In genomic region chr19:3333694-3334515, GRCm38 (mm10) we compare ENCODE assay signal across 9 mouse cellular contexts. TPM values are rescaled to one million over a fixed set of nuclear protein-coding genes. Genes with fewer than 3 reads are reported as not detected.
A peak's percentile ranks its signal among the peaks of the same experiment; 100 is the strongest.
DNase-seq lines count a peak whose midpoint lies in the region; ATAC-seq and TF ChIP-seq lines count a peak whose summit lies in the region.
"Had no signal": no experiment of that assay in that cellular context is flagged by ENCODE, and none has a peak within 500 bp of the region (broad histone marks: within the 10 kb centered on the region; RNA-seq: fewer than 3 reads in every experiment).

No protein-coding gene starts in this region.

- DNase-seq in B cell, adult 2 months = peak; percentile 76 to 79
- peak; percentile 98 for DNase-seq in Patski (ENCODE audit: low read depth, low spot score)
- DNase-seq in right cerebral cortex, postnatal 36 days (ENCODE audit: low spot score in 2 of 2) = no peak
- no peak for DNase-seq in lung, postnatal 10 days
- no peak for DNase-seq in forebrain, embryonic 11.5 days (ENCODE audit: low spot score)
- no peak for DNase-seq in heart, adult 8-10 months (ENCODE audit: low spot score)

- 69% methylated on average over 17 of the region's 17 CpGs for WGBS in intestine, embryonic 15.5 days
- 48% methylated on average over 17 of the region's 17 CpGs for WGBS in liver, embryonic 16.5 days (ENCODE audit: insufficient replicate concordance)
- 59% methylated on average over 17 of the region's 17 CpGs for WGBS in forebrain, embryonic 11.5 days

- no peak overlapping the region for H3K9ac ChIP-seq in intestine, embryonic 15.5 days
- no peak overlapping the region for H3K9ac ChIP-seq in liver, embryonic 16.5 days (ENCODE audit: low read depth, low read length)
- no peak overlapping the region for H3K9ac ChIP-seq in forebrain, embryonic 11.5 days (ENCODE audit: low read length)
- H3K9ac ChIP-seq: heart, embryonic 13.5 days had no signal

- 0 out of 2 replicates have a peak, but pooled peaks cover 22% of the 10 kb centered on the region for H3K4me1 ChIP-seq in intestine, embryonic 15.5 days (replicated peaks)
- H3K4me1 ChIP-seq in liver, embryonic 16.5 days (ENCODE audit: control insufficient read depth, low read depth, low read length) = peaks cover 25% of the 10 kb centered on the region
- H3K4me1 ChIP-seq in forebrain, embryonic 11.5 days (replicated peaks; ENCODE audit: control insufficient read depth, insufficient read depth, low read length) = peaks cover 4% of the 10 kb centered on the region; the same call in 1 of the 2 replicates

- POLR2A ChIA-PET in Patski (lab: Charles Lee) = interaction anchor here (0.7 to 2.0 kb wide), 4 partner anchors 8 to 41 kb away, joined by 3 to 5 read pairs (median 4); no protein-coding TSS in a partner anchor

- CTCF ChIA-PET in Patski (lab: Charles Lee) = interaction anchor here (0.8 to 1.8 kb wide), 6 partner anchors 8 to 111 kb away, joined by 3 to 7 read pairs (median 4); no protein-coding TSS in a partner anchor

- no peak overlapping the region for H3K4me3 ChIP-seq in intestine, embryonic 15.5 days (replicated peaks)
- H3K4me3 ChIP-seq in liver, embryonic 16.5 days (ENCODE audit: low read depth, low read length) = no peak overlapping the region
- no peak overlapping the region for H3K4me3 ChIP-seq in forebrain, embryonic 11.5 days (ENCODE audit: low read depth, low read length)
- H3K4me3 ChIP-seq: heart, embryonic 13.5 days had no signal

- H3K27ac ChIP-seq in intestine, embryonic 15.5 days = peak overlapping the region; percentile 70
- peak overlapping the region; percentile 40 for H3K27ac ChIP-seq in liver, embryonic 16.5 days (ENCODE audit: low read length)
- no peak overlapping the region for H3K27ac ChIP-seq in forebrain, embryonic 11.5 days (ENCODE audit: low read depth, low read length)
- H3K27ac ChIP-seq: heart, embryonic 13.5 days had no signal

- H3K27me3 ChIP-seq in Patski = no peaks in the 10 kb centered on the region
- H3K27me3 ChIP-seq in intestine, embryonic 15.5 days (replicated peaks) = no peaks in the 10 kb centered on the region
- H3K27me3 ChIP-seq in liver, embryonic 16.5 days (ENCODE audit: control insufficient read depth, insufficient read depth, low read depth, low read length) = no peaks in the 10 kb centered on the region
- no peaks in the 10 kb centered on the region for H3K27me3 ChIP-seq in forebrain, embryonic 11.5 days (ENCODE audit: control insufficient read depth, insufficient read depth, low read length)
- H3K27me3 ChIP-seq: heart, embryonic 13.5 days had no signal

- in situ Hi-C loops in Patski (cut with MboI; ENCODE audit: low pct_unique_long_range_greater_than_20kb) = no loop called here

- H3K36me3 ChIP-seq in intestine, embryonic 15.5 days = no peaks in the 10 kb centered on the region
- no peaks in the 10 kb centered on the region for H3K36me3 ChIP-seq in liver, embryonic 16.5 days (ENCODE audit: control insufficient read depth, insufficient read depth)
- no peaks in the 10 kb centered on the region for H3K36me3 ChIP-seq in forebrain, embryonic 11.5 days (ENCODE audit: control insufficient read depth, insufficient read depth, low read length)
- H3K36me3 ChIP-seq: heart, embryonic 13.5 days had no signal

- peak; percentile 88 for ATAC-seq in Patski
- ATAC-seq in intestine, embryonic 15.5 days = peak; percentile 87
- ATAC-seq in liver, embryonic 16.5 days (ENCODE audit: low read depth) = peak; percentile 63
- ATAC-seq in forebrain, embryonic 11.5 days (replicated peaks; ENCODE audit: low FRiP score) = no peak

- H3K9me3 ChIP-seq in intestine, embryonic 15.5 days = no peaks in the 10 kb centered on the region
- no peaks in the 10 kb centered on the region for H3K9me3 ChIP-seq in liver, embryonic 16.5 days (replicated peaks; ENCODE audit: control insufficient read depth, low read length)
- no peaks in the 10 kb centered on the region for H3K9me3 ChIP-seq in forebrain, embryonic 11.5 days (ENCODE audit: control insufficient read depth, low read length)
- H3K9me3 ChIP-seq: heart, embryonic 13.5 days had no signal

- TF ChIP-seq CTCF in Patski (IDR thresholded peaks at IDR 0.05) = no peak

- peak overlapping the region; percentile 28 for H3K4me2 ChIP-seq in intestine, embryonic 15.5 days (replicated peaks)
- peak overlapping the region; percentile 14; the same call in 1 of the 2 replicates for H3K4me2 ChIP-seq in liver, embryonic 16.5 days (ENCODE audit: low read depth, low read length)
- H3K4me2 ChIP-seq in forebrain, embryonic 11.5 days (ENCODE audit: low read depth, low read length, severe bottlenecking) = no peak overlapping the region
- H3K4me2 ChIP-seq: heart, embryonic 13.5 days had no signal

RNA-seq across cellular contexts. Expression of gene Cpt1a, which starts 11.8 kb away (rescaled TPM):
- 109 TPM for polyA plus RNA-seq in Patski (2021)
- polyA plus RNA-seq in intestine, embryonic 15.5 days (2015; fragmentation: Nextera tagmentation; extraction: Ambion mirVana) = 30.8 and 31.8 TPM in 2 replicates
- polyA plus RNA-seq in liver, embryonic 16.5 days (2015; fragmentation: Nextera tagmentation; extraction: Ambion mirVana) = 7.6 and 9.5 TPM in 2 replicates
- 10.0 and 10.4 TPM in 2 replicates for polyA plus RNA-seq in forebrain, embryonic 11.5 days (2014; fragmentation: Nextera tagmentation; extraction: Ambion mirVana)
- 10 to 100 TPM; 46.3 to 65.6 (median 57.4) TPM for total RNA-seq in heart, adult 8-10 months (2022)

RNA-seq across cellular contexts. Expression of gene Ighmbp2, which starts 51.1 kb away (rescaled TPM):
- polyA plus RNA-seq in Patski (2021) = 11.1 TPM
- polyA plus RNA-seq in intestine, embryonic 15.5 days (2015; fragmentation: Nextera tagmentation; extraction: Ambion mirVana) = 7.7 and 8.8 TPM in 2 replicates
- polyA plus RNA-seq in liver, embryonic 16.5 days (2015; fragmentation: Nextera tagmentation; extraction: Ambion mirVana) = 2.5 and 2.6 TPM in 2 replicates
- 9.4 and 10.1 TPM in 2 replicates for polyA plus RNA-seq in forebrain, embryonic 11.5 days (2014; fragmentation: Nextera tagmentation; extraction: Ambion mirVana)
- 1 to 10 TPM; 2.6 to 3.3 (median 3.2) TPM for total RNA-seq in heart, adult 8-10 months (2022)

RNA-seq across cellular contexts. Expression of gene Mrpl21, which starts 51.2 kb away (rescaled TPM):
- polyA plus RNA-seq in Patski (2021) = 105 TPM
- 127 and 138 TPM in 2 replicates for polyA plus RNA-seq in intestine, embryonic 15.5 days (2015; fragmentation: Nextera tagmentation; extraction: Ambion mirVana)
- polyA plus RNA-seq in liver, embryonic 16.5 days (2015; fragmentation: Nextera tagmentation; extraction: Ambion mirVana) = 45.4 and 46.6 TPM in 2 replicates
- polyA plus RNA-seq in forebrain, embryonic 11.5 days (2014; fragmentation: Nextera tagmentation; extraction: Ambion mirVana) = 122 and 131 TPM in 2 replicates
- total RNA-seq in heart, adult 8-10 months (2022) = 10 to 100 TPM; 83.4 to 88.5 (median 86.9) TPM

RNA-seq across cellular contexts. Expression of gene Tesmin, which starts 54.8 kb away (rescaled TPM):
- polyA plus RNA-seq in Patski (2021) = 0.64 TPM
- polyA plus RNA-seq in intestine, embryonic 15.5 days (2015; fragmentation: Nextera tagmentation; extraction: Ambion mirVana) = 0.24 and 0.27 TPM in 2 replicates
- polyA plus RNA-seq in liver, embryonic 16.5 days (2015; fragmentation: Nextera tagmentation; extraction: Ambion mirVana) = 0.21 and 0.29 TPM in 2 replicates
- polyA plus RNA-seq in forebrain, embryonic 11.5 days (2014; fragmentation: Nextera tagmentation; extraction: Ambion mirVana) = 0.27 and 0.29 TPM in 2 replicates
- total RNA-seq in heart, adult 8-10 months (2022) = 1 to 10 TPM; 2.4 to 5.1 (median 3.1) TPM

Comparison
In these comparisons a context has a peak if more than half of its experiments do, and no peak if none do; other contexts are left out.
1. DNase-seq: peak in B cell, adult 2 months (2 of 2) and Patski (single experiment); none in right cerebral cortex, postnatal 36 days (0 of 2), lung, postnatal 10 days (single experiment), forebrain, embryonic 11.5 days (single experiment) and heart, adult 8-10 months (single experiment).